Mouse (Mus musculus) heart, adult 9 months (tissue): ENCODE measurements around the gene Osbpl10.

Experiments used
- DNase-seq, 2 experiments: peaks; one replicate each; pipeline ENCODE4 v3.0.0; 2022; ENCODE audit warnings: low spot score in 2 of 2

Gene Osbpl10

GRCm38 (mm10) chr9:115163031-115163430 lies 184.7 kb downstream of the Osbpl10 start:
- peak; percentile 41 to 42 for DNase-seq

- DNase-seq, result no peak
Measured at GRCm38 (mm10) chr9:115163693-115164092, 185.3 kb downstream of the Osbpl10 start.

- no peak for DNase-seq
Measured at GRCm38 (mm10) chr9:115164351-115164750, 186.0 kb downstream of the Osbpl10 start.

- no peak for DNase-seq
Measured at GRCm38 (mm10) chr9:115165996-115166395, 187.6 kb downstream of the Osbpl10 start.

DNA sequence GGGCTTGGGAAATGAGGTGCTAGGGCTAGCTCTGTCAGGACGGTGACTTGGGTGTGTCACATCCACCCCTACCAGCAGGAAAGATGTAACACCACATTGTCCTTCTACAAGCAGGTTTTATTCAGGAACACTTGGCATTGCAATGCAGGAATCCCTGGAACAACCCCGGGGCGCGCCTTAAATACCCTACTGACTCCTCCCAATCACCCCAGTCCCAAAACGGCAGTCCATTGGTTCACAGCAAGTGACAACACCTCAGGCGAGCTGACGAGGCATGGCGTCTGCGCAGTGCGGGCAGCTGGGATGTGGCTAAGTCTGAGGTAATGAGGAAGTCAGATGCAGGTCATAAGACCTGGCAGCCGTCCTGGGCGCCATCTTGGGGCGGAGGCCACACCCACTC lies 191.2 kb downstream of the Osbpl10 start:
- DNase-seq, result no peak

GRCm38 (mm10) chr9:115172096-115172495 lies 193.7 kb downstream of the Osbpl10 start:
- DNase-seq, result no peak

DNA sequence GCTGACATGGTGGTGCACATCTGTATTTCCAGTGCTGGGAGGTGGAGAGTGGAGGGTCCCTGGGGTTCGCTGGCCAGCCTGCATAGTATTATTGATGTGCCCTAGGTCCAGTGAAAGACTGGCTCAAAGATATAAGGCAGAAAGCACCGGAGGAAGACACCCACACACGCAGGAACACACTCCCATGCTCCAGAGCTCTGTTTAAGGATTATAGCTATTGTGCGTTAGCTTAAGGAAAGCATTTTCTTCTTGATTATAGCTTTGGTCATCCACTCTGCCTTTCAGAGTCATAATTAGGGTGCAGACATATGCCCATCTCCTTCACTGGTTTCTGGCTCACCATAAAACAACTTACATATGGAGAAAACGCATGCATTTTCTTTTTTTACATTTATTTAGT lies 200.8 kb downstream of the Osbpl10 start:
- no peak for DNase-seq

GRCm38 (mm10) chr9:115179935-115180334 lies 201.6 kb downstream of the Osbpl10 start:
- no peak for DNase-seq

DNA sequence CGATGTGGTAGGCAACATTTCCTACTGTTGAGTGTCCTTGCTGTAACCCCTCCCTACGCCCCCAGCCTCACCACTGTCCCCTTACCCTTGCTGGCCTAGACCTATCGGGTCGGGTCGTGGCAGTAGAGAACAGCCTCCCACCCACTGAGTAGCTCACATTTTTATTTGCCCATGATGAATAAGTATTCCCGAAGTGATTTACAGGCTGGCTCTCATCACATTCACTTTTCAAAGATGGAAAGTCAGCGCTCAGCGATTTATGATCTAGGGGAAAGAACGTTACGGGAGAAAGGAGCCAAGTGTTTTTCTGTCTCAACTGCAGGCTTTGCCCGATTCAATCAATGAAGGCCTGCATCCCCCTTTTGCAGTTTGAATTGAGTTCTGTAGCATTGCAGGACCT lies 208.0 kb downstream of the Osbpl10 start:
- DNase-seq, result no peak

GRCm38 (mm10) chr9:115190376-115190942 lies 212.1 kb downstream of the Osbpl10 start:
- DNase-seq, result no peak

- no peak for DNase-seq
Measured at GRCm38 (mm10) chr9:115192890-115193289, 214.5 kb downstream of the Osbpl10 start.

DNA sequence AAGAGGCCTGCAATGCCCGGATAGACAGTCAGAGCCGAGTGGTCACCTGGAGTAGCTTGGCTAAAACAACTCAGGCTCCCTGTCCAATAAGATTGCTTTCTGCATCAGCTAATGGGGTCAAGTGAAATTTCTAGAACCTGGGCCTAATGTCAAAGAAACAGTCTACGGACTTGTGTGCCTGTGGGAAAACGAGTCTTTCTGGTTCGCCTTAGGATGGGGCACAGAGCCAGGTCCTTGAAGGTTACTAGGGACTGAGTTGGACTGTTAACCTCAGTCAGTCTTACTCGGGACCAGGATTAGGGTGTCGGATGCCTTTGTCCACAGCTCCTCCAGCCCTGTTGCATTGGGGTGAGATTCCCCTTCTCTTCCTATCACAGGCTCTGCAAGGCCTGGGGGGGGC lies 218.7 kb downstream of the Osbpl10 start:
- DNase-seq, result no peak

DNA sequence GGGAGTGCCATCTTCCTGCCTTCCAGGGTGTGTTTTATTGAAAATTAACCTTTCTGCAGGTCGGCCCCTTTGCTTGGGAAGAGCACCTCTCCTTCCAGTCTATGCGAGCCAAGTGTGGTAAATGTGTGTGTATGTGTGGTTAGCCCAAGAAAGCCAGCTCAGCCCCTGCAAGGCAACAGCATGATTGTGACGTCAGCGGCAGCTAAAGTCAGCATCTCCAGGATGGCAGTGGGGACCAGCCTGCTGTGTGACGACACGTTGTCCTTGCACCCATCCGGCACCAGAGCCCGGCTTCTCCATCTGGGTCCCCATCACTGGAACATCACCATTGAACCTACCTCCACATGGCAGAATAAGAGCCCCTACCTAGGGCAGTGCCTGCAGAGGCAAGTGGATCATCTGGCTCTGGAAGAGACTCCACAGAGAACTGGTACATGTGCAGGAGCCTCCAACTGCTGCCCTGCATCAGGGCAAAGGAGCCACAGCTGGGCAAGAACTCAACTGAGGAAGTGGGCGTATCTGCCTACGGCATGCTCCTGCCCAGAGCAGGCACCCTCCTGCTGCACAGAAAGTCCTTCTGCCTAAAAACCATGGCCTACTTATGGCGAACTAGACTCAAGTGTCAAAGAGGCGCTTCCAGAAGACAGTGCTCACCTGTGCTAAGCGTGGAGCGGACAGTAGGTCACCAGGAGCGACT lies 221.9 kb downstream of the Osbpl10 start:
- no peak for DNase-seq

DNA sequence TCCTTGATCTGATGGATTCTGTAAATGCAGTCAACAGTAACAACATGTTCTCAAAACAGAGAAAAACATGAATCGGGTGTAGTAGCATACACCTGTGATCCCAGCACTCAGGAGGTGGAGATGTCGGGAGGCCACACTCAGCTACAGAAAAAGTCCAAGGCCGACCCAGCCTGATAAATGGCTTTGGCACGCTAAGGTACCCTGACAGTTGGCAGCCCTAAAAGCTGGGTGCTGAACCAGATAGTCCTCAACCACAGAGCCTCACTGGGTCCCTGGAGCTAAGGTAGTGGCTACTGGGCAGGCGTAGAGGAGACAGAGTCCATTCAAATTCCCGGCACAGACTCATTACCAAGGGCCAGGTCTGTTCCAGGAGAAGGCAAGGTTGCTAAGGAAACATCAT lies 222.9 kb downstream of the Osbpl10 start:
- DNase-seq, result no peak

DNA sequence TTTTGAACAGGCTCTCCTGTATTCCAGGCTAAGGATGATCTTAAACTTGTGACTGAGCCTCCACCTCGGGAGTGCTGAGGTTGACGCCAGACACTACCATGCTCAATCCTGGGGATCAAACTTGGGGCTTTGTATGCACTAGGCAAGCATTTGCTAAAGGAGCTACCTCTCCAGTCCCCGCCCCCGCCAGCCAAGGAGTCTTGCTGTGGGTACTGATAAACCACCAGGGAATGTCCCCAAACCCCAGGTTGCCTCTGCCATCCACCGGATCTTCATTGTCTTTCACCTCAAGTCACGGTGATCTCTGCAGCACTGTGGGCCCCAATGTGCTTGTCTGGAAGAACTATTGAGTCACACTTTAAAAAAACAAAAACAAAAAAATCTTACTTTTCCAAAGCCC lies 224.8 kb downstream of the Osbpl10 start:
- DNase-seq, result no peak

GRCm38 (mm10) chr9:115205491-115205890 lies 227.1 kb downstream of the Osbpl10 start:
- DNase-seq, result no peak

- no peak for DNase-seq
Measured at GRCm38 (mm10) chr9:115206219-115206618, 227.8 kb downstream of the Osbpl10 start.

DNA sequence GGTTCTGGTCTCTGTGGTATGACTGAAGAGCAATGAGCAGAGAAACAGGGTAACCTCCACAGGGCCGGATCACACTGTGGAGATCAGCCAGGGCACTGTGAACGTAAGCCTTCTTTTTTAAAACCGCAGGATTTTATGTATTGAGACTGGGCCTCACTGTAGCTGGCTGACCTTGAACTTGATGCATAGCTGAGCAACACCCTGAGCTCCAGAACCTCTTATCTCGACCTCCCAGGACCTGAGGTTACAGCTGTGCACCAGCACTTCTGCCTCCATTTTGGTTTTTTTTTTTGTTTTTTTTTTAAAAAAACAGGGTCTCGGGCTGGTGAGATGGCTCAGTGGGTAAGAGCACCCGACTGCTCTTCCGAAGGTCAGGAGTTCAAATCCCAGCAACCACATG lies 231.4 kb downstream of the Osbpl10 start:
- no peak for DNase-seq

- DNase-seq, result no peak
Measured at GRCm38 (mm10) chr9:115210535-115210934, 232.2 kb downstream of the Osbpl10 start.

DNA sequence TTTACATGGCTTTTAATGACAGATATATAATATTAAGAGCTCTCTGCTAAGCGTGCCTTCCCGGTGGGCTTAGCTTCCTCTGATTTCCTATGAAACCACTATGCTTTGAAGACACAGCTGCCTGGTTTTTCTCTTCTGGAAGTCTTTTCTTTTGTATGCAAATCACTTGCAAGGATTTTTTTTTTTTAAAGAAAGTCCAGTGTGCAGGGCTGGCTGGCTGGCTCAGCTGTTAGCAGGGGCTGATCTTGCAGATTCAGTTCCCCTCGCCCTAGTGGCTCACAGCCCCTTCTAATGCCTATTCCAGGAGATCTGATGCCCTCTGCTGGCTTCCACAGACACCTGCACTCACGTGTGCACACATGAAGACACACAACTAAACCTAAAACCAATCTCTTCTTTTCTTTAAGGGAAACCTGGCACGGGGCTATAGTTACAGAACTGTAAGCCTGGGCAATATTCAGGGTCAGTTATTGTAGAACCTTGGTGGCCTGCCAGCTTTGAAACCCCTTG lies 235.4 kb downstream of the Osbpl10 start:
- no peak for DNase-seq

GRCm38 (mm10) chr9:115214572-115215571 lies 236.5 kb downstream of the Osbpl10 start:
- no peak for DNase-seq
